Mouse (Mus musculus): ENCODE results near the gene Ier5. TPM values are rescaled to one million over a fixed set of nuclear protein-coding genes. Genes with fewer than 3 reads are reported as not detected.

The Ier5 gene
- polyA plus RNA-seq, 1 experiment from 2014 or later = 12.2 TPM

DNA sequence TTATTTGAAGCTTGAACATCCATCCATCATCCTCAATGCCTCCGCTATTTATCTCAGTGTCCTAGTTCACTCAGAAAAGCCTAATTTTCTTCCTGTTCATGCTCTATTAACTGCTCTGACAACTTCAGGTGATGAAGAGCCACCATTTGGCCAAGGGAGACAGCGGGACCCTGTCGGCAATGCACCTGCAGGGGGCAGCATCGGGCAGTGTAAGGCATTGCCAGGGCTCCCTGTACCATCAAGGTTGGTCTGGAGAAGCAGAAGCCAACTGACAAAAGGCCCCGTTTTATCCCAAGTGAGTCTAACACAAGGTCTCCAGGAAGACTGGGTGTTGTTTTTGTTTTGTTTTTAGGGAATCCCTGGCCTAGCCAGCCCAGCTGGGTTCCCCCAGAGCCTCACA, 50.5 kb downstream of the Ier5 start:
- 6% methylated on average over 5 of the region's 5 CpGs for WGBS
- Histone ChIP-seq H3K27me3 (no peaks in the 10 kb centered on the region), H3K4me3 (no peak overlapping the region), H3K4me2 (no peak overlapping the region), H3K27ac (no peak overlapping the region), H3K36me3 (ENCODE audit: poor library complexity, severe bottlenecking) (no peaks in the 10 kb centered on the region), H3K9me3 (replicated peaks) (no peaks in the 10 kb centered on the region), H3K4me1 (peaks cover 37% of the 10 kb centered on the region), H3K9ac (no peak overlapping the region)
- ATAC-seq = peak; percentile 81

Other genes starting within 250 kb of the Ier5 start
- gene Cacna1e, start 215.1 kb downstream of the Ier5 start, polyA plus RNA-seq (2015; fragmentation: Nextera tagmentation; extraction: Ambion mirVana) = 5.8 and 6.3 TPM in 2 replicates
- 0.50 and 0.52 TPM in 2 replicates for gene Mr1, start 47.2 kb upstream of the Ier5 start, polyA plus RNA-seq (2015; fragmentation: Nextera tagmentation; extraction: Ambion mirVana)
- 114 and 115 TPM in 2 replicates for gene Stx6, start 59.1 kb upstream of the Ier5 start, polyA plus RNA-seq (2015; fragmentation: Nextera tagmentation; extraction: Ambion mirVana)
- 2.5 and 3.4 TPM in 2 replicates for gene BC034090, start 144.8 kb upstream of the Ier5 start, polyA plus RNA-seq (2015; fragmentation: Nextera tagmentation; extraction: Ambion mirVana)